Mouse (Mus musculus): ENCODE data around the gene Pde6d. TPM values are rescaled to one million over a fixed set of nuclear protein-coding genes. Genes with fewer than 3 reads are reported as not detected.

Pde6d gene
- polyA plus RNA-seq, 1 experiment from 2014 or later = 61.2 TPM

DNA sequence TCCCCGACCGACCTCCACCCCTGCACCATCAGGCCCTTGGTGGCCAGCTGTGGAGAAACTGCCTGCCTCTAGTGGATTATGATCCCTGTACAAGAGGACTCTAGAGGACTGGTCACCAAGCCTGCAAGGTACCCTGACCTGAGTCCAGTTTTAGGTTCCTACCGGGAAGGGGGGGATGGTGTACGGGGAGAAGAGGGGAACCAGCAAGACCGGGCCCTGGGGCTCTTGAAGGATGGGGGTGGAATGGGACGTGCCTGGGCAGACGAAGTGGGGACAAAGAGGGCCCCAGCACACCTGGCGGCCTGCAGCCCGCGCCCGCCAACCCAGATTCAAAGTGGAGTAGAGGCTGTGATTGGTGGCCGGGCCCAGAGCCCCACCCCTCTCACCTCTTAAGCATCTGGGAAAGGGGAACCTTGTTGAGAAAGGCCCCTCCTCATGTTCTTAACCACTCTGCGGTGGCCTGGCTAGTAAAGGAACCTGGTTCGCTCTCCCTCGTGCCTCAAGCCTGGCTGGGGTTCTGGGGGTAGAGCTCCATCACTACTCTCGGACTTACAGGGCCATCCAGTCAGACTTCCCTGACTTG lies 79.2 kb downstream of the Pde6d start:
- Histone ChIP-seq H3K4me1 (peaks cover 75% of the 10 kb centered on the region), H3K4me3 (peak overlapping the region; percentile 59), H3K36me3 (replicated peaks) (no peaks in the 10 kb centered on the region), H3K27ac (replicated peaks) (peak overlapping the region; percentile 99), H3K27me3 (replicated peaks; ENCODE audit: low read depth, poor library complexity, severe bottlenecking) (no peaks in the 10 kb centered on the region), H3K9me3 (no peaks in the 10 kb centered on the region)
- peak; percentile 90 for DNase-seq (ENCODE audit: low spot score)
- WGBS = 6% methylated on average over 16 of the region's 16 CpGs

GRCm38 (mm10) chr1:86502221-86503048 lies 80.0 kb downstream of the Pde6d start:
- H3K27me3 ChIP-seq (replicated peaks; ENCODE audit: low read depth, poor library complexity, severe bottlenecking) = no peaks in the 10 kb centered on the region
- H3K4me1 ChIP-seq = peaks cover 79% of the 10 kb centered on the region
- WGBS = 15% methylated on average over 17 of the region's 17 CpGs
- peak overlapping the region; percentile 59 for H3K4me3 ChIP-seq
- H3K27ac ChIP-seq (replicated peaks) = peak overlapping the region; percentile 99
- H3K9me3 ChIP-seq = no peaks in the 10 kb centered on the region
- DNase-seq (ENCODE audit: low spot score) = peak; percentile 57
- H3K36me3 ChIP-seq (replicated peaks) = no peaks in the 10 kb centered on the region

DNA sequence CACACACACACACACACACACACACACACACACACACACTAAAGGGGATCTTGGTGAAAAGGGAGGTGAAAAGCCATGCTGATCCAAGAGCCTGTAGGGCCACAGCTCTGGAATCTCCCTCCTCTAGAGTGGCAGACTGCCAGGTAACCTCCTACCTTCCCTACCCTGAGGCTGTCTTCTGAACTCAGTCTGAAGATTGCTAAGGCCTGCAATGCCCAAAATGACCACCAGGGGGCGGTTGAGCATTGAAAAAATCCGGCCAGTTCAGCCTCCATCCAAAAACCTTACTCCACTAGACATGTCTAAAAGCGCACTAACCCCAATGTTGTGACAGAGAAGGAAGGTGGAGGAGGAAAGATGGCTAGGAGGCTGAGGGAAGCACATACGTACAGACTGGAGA lies 80.9 kb downstream of the Pde6d start:
- peak overlapping the region; percentile 59 for H3K4me3 ChIP-seq
- H3K36me3 ChIP-seq (replicated peaks) = no peaks in the 10 kb centered on the region
- no peaks in the 10 kb centered on the region for H3K27me3 ChIP-seq (replicated peaks; ENCODE audit: low read depth, poor library complexity, severe bottlenecking)
- H3K27ac ChIP-seq (replicated peaks) = peak overlapping the region; percentile 99
- peaks cover 77% of the 10 kb centered on the region for H3K4me1 ChIP-seq
- H3K9me3 ChIP-seq = no peaks in the 10 kb centered on the region
- 2% methylated on average over 4 of the region's 4 CpGs for WGBS
- DNase-seq (ENCODE audit: low spot score) = peak; percentile 92

DNA sequence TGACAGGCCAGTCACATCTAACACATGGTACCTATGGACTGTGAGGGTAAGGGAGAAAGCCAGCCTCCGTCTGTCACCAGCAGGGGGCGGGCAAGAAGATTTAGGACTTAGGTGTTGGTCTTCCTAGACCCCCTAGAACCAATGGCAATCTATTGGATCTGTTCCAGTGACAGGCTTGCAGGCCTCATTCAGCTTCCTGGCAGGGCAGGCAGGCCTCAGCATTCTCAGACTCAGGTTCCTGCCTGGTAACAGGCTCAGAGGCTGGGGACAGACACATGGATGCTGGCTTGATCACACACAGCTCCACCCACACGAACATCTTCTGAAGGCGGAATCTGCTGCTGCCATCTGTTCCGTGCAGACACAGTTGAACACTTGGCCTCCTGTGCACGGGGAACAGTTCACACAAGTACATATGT lies 81.3 kb downstream of the Pde6d start:
- no peaks in the 10 kb centered on the region for H3K27me3 ChIP-seq (replicated peaks; ENCODE audit: low read depth, poor library complexity, severe bottlenecking)
- no peak overlapping the region for H3K4me3 ChIP-seq
- peak; percentile 81 for DNase-seq (ENCODE audit: low spot score)
- H3K27ac ChIP-seq (replicated peaks) = peak overlapping the region; percentile 99
- no peaks in the 10 kb centered on the region for H3K36me3 ChIP-seq (replicated peaks)
- H3K9me3 ChIP-seq = no peaks in the 10 kb centered on the region
- 37% methylated on average over 6 of the region's 6 CpGs for WGBS
- H3K4me1 ChIP-seq = peaks cover 73% of the 10 kb centered on the region

DNA sequence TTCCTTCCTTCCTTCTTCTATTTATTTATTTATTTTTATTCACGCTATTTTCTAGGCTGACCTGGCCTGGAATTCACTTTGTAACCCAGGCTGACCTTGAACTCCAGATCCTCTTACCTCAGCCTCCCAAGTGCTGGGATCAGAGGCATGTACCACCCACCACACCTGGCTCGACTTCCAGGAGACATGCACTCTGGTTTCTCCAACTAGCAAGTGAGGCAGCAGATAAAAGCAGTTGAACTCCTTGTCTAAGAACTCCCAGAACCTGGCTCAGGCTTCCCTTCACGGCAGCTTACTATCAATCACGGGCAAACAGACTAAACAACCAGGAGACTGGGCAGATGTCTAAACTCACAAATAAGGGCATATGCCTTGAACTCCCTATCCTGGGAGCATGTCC lies 81.7 kb downstream of the Pde6d start:
- Histone ChIP-seq H3K36me3 (replicated peaks) (no peaks in the 10 kb centered on the region), H3K9me3 (no peaks in the 10 kb centered on the region), H3K27me3 (replicated peaks; ENCODE audit: low read depth, poor library complexity, severe bottlenecking) (no peaks in the 10 kb centered on the region), H3K4me3 (no peak overlapping the region), H3K27ac (replicated peaks) (peak overlapping the region; percentile 99; the same call in 1 of the 2 replicates), H3K4me1 (peaks cover 69% of the 10 kb centered on the region)
- DNase-seq (ENCODE audit: low spot score) = no peak
- 76% methylated on average over 4 of the region's 4 CpGs for WGBS

GRCm38 (mm10) chr1:86499903-86500302 lies 82.5 kb downstream of the Pde6d start:
- no peak overlapping the region for H3K4me3 ChIP-seq
- DNase-seq (ENCODE audit: low spot score) = peak; percentile 64
- WGBS = 49% methylated on average over 3 of the region's 3 CpGs
- H3K27ac ChIP-seq (replicated peaks) = peak overlapping the region; percentile 7; the same call in 1 of the 2 replicates
- no peaks in the 10 kb centered on the region for H3K9me3 ChIP-seq
- no peaks in the 10 kb centered on the region for H3K27me3 ChIP-seq (replicated peaks; ENCODE audit: low read depth, poor library complexity, severe bottlenecking)
- no peaks in the 10 kb centered on the region for H3K36me3 ChIP-seq (replicated peaks)
- peaks cover 61% of the 10 kb centered on the region for H3K4me1 ChIP-seq

DNA sequence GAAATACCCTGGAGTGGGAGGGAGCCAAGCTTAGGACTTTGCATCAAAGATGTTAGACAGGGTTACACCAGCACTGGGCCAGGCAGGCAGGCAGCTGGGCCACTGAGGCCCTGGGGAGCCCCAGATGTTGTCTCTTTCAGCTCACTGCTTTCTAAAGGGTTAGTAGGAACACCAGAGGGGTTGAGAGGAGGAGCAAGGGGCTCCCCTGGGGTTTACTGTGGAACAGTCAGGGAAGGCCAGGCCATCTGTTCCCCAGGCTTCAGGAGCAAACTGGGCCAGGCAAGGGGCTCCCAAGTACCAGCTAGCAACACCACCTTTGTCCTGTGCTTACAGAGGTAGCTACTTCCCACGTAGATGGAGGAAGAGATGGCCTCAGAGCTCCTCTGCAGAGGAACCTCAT lies 83.8 kb downstream of the Pde6d start:
- H3K4me1 ChIP-seq = peaks cover 53% of the 10 kb centered on the region

DNA sequence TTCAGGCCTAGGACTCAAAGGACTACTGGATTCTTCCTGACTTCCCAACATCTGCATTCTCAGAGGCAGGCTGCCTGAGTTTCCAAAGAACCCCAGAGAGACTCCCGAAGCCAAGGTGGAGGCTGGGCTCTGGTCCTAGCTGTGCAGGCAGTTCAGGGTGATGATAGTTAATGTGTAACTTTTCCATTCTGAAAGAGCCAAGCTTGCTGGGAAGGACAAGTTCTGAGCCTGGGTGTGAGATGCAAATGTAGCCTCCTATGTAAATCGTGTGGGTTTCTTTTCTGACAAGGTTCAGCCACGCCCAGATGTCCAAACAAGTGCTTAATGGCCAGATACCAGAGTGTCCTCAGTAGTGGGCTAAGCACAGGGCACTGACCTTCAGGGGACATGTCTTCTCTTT lies 84.4 kb downstream of the Pde6d start:
- H3K9me3 ChIP-seq = no peaks in the 10 kb centered on the region
- no peaks in the 10 kb centered on the region for H3K36me3 ChIP-seq (replicated peaks)
- WGBS = 67% methylated on average over 3 of the region's 3 CpGs
- no peak overlapping the region for H3K4me3 ChIP-seq
- no peak for DNase-seq (ENCODE audit: low spot score)
- peak overlapping the region; percentile 52; the same call in 1 of the 2 replicates for H3K27ac ChIP-seq (replicated peaks)
- H3K4me1 ChIP-seq = peaks cover 47% of the 10 kb centered on the region
- H3K27me3 ChIP-seq (replicated peaks; ENCODE audit: low read depth, poor library complexity, severe bottlenecking) = no peaks in the 10 kb centered on the region

More for the DNA sequence above, 83.8 kb downstream of the Pde6d start:
- H3K27ac ChIP-seq (replicated peaks) = peak overlapping the region; percentile 52
- 54% methylated on average over 1 of the region's 1 CpGs for WGBS
- no peaks in the 10 kb centered on the region for H3K27me3 ChIP-seq (replicated peaks; ENCODE audit: low read depth, poor library complexity, severe bottlenecking)
- H3K9me3 ChIP-seq = no peaks in the 10 kb centered on the region
- no peaks in the 10 kb centered on the region for H3K36me3 ChIP-seq (replicated peaks)
- no peak for DNase-seq (ENCODE audit: low spot score)
- H3K4me3 ChIP-seq = no peak overlapping the region

GRCm38 (mm10) chr1:86497361-86497760 lies 85.1 kb downstream of the Pde6d start:
- Histone ChIP-seq H3K36me3 (replicated peaks) (no peaks in the 10 kb centered on the region), H3K9me3 (no peaks in the 10 kb centered on the region), H3K4me3 (no peak overlapping the region), H3K27me3 (replicated peaks; ENCODE audit: low read depth, poor library complexity, severe bottlenecking) (no peaks in the 10 kb centered on the region), H3K4me1 (peaks cover 45% of the 10 kb centered on the region), H3K27ac (replicated peaks) (no peak overlapping the region)
- DNase-seq (ENCODE audit: low spot score) = no peak
- 84% methylated on average over 5 of the region's 5 CpGs for WGBS

DNA sequence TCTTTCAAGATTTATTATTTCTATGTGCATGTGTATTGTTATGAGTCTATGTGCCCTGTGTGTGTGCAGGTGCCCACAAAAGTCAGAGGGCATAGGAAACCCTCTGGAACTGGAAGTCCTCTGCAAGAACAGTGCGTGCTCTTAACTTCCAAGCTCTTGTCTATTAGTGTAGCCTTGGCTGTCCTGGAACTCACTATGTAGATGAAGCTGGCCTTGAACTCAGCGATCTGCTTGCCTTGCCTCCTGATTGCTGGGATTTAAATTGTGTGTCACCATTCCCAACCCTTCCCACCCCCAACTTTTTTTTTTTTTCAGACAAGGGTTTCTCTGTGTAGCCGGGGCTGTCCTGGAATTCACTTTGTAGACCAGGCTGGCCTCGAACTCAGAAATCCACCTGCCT lies 86.1 kb downstream of the Pde6d start:
- H3K9me3 ChIP-seq = no peaks in the 10 kb centered on the region
- H3K4me1 ChIP-seq = peaks cover 46% of the 10 kb centered on the region
- H3K4me3 ChIP-seq = no peak overlapping the region
- 95% methylated on average over 4 of the region's 4 CpGs for WGBS
- H3K36me3 ChIP-seq (replicated peaks) = no peaks in the 10 kb centered on the region
- H3K27me3 ChIP-seq (replicated peaks; ENCODE audit: low read depth, poor library complexity, severe bottlenecking) = no peaks in the 10 kb centered on the region
- no peak overlapping the region for H3K27ac ChIP-seq (replicated peaks)
- no peak for DNase-seq (ENCODE audit: low spot score)

DNA sequence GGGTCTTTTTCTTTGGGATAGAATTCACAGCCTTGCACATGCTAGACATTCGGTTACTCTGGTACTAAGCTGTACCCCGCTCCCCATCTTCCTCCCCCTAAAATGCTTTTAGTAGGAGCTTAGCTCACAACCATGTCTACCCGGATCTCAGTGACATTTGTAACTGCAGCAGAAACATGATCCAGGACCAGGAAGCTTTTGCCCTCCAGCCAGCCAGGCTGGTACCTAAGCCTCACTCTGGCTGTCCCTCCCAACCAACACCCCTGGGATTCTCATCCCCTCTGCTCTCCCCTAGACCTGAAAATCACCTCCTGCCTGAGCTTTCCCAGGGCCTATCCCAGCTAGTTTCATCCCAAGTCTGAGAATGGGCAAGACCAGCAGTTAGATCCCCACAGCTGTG lies 88.6 kb downstream of the Pde6d start:
- no peaks in the 10 kb centered on the region for H3K27me3 ChIP-seq (replicated peaks; ENCODE audit: low read depth, poor library complexity, severe bottlenecking)
- no peaks in the 10 kb centered on the region for H3K9me3 ChIP-seq
- no peak overlapping the region for H3K4me3 ChIP-seq
- no peak for DNase-seq (ENCODE audit: low spot score)
- 73% methylated on average over 3 of the region's 3 CpGs for WGBS
- H3K36me3 ChIP-seq (replicated peaks) = no peaks in the 10 kb centered on the region
- H3K4me1 ChIP-seq = peaks cover 35% of the 10 kb centered on the region
- no peak overlapping the region for H3K27ac ChIP-seq (replicated peaks)
